Mouse (Mus musculus) CH12F3 (cell line): Measurements from ENCODE around the gene Chst11.

Source experiments
- in situ Hi-C: fragments of 300-500 bp; cut with MboI; formaldehyde crosslinking; loops from 2 replicates; pipeline ENCODE4 v1.14.3; 2020; ENCODE audit warnings: low sequenced_read_pairs

Chst11 gene

DNA sequence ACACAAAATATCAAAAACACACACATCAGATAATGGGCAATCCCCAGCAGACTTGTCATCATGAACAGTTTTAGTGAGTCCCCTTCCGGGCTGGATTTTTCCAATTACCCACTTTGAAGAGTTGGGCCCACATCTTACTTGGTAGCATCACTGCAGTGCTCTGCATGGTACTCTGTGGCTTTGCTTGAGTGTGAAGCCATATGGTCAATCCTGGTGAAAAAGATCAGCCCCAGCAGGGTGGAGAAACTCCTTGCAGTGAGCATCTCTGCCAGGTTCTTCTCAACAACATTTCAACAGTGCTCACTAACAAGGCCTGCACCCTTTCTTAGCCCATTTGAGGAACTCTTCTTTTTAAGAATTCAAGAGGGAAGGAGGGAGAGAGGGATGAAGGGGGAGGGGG lies 150.7 kb downstream of the Chst11 start:
- in situ Hi-C loops, result no loop called here

DNA sequence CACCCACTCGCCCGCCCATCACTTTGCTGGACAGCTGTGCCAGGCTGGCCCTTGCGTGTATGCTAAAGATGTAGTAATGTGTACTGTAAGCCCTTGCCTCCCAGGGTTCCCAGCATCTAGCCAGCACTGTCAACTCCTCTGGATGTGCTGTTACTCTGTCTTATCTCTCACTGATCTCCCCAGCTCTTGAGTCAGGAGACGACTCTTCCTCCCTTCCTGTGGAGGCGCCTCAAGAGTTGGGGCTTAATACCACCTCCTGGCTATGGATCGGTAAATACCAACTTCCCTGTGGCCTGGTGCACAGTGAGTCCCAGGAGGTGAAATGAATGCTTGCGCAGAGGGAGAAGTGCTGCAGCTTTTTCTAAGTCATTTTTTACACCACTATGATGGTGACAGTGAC lies 151.8 kb downstream of the Chst11 start:
- in situ Hi-C loops, result no loop called here

DNA sequence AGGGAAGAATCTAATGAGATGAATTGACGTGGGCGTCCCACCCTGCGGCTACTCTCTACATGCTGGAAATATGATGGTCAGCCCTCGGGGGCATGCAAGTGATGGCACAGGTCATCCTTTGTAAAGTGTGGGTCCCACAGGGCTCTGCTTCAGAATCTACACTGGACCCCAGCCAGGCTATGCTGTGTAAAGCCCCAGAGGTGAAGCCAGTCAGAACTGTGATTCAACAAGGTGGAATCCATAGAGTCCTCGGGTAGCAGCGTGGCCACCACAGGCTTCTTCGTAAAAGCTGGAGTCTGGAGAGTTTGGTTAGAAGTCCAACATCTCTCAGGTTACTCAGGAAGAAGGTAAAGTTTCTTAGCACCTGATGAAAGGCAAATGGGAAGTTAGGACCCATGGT lies 154.0 kb downstream of the Chst11 start:
- in situ Hi-C loops, result no loop called here

DNA sequence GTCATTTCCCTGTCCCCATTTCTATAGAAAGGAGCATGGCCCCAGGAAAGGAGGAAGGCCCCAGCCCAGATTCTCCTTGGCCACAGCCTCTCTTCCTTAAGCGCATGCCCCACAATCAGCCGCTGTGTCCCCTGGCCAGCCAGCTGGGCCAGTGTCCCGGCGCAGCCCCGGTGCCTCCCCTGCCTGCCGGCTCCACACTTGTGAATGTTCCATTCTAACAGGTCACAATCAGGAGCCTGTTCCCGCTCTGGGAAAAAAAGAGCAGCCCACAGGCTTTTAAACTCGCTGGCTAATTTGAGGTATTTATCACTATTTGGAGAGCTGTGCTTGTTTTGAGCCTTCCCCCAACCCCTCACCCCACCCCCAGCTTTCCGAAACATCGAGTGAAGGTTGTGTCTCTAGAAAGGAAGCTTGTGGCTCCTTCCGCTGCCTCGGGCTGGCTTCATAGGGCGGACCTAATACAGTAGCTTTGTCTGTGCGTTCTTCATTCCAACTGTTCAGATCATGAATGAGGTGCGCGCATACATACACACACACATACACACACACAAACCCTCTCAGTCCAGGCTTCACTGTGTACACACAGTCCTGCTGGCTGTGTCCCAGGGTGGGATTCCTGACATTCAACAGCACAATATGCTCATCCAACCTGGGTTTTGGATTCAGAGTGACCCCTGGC lies 155.1 kb downstream of the Chst11 start:
- in situ Hi-C loops, result no loop called here

DNA sequence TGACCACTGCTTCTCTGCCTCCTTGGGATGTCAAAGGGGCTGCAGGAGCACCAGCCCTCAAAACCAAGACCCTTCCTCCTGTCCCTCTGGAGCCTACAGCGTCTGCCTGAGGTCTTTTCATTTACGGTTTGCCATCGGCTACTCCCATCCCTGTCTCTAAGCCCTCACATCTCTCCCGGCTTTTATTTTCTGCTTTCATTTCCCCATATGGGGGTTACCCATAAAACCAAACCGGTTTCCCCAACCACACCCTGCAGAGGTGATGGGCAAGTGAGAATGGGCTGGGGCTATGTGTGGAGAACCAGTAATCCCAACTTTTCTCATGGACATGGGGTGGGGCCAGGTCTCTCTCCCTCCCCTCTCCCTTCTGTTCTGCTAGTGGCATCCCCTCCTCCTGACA lies 156.1 kb downstream of the Chst11 start:
- in situ Hi-C loops, result no loop called here

DNA sequence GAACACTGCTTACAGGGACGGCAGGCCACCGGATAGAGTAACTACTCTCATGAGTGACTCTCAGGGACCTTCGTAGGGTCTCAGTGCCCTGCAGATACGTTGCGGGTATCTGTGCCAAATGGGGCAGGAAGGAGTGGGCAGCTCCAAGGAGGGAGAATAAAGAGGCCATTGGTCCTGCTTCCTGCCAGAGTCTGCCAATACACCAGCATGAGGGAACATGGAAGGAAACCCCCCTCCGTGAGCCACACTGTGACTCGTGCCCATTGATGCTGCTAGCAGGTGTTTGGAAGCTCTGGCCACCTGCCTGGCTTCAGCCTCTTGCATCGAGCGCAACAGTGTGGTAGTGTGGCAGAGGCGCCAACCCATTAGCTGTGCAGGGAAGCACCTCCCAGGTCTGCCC lies 157.8 kb downstream of the Chst11 start:
- in situ Hi-C loops, result no loop called here

DNA sequence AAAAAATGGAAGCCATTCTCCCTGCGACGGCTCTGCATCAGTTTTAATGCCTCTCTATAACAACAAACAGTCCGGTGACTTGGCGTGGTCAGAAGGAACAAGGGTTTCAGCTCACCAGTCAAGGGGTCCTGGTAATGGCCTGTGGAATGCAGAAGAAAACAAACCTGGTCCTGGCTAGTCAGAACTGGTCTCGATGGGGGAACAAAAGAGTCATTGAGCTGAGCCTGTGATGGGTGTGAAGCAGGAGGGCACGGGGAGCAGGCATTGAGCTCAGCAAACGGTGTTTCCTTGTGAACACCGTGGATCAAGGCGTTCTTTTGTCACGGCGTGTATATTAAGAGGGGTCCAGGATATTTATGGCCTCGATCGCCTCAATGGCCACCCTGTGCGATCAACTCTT lies 160.5 kb downstream of the Chst11 start:
- in situ Hi-C loops, result no loop called here

DNA sequence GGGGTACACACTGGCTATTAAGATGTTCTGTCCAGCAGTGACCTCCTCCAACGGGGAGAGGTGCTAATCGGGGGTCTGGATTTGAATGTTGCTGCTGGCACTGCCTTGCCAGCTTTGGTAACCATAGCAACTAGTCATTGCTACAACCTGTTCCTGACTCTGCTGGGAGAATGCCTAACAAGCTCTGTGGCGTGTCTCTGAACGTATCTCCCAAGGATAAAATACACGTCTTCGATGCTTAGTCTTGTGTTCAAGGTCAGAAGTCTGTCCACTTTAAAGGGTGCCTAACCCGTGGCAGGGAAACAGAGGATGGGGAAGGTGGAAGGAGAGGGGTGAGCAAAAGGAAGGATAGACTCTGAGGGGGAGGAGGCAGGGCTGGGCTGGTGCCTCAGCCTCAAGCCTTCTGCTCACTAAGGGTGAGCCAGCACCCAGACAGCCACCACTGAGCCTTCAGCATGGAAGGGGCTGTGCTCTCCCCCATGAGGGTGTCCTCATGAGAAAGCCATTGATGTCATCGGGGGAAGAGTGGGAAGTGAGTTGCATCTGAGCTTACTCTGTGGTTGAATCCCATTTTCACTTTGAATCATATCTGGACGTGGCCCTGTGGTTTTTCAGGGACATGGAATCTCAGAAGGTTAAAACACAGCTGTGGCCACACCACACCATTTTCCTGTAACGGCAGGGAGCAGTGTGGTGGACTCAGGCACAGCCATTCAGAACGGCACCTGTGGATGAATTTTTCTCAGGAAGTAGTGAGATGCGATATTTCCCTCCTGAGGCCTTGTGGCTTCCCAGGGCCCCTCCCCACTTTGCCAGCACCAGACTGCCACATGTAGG lies 164.3 kb downstream of the Chst11 start:
- in situ Hi-C loops, result no loop called here

DNA sequence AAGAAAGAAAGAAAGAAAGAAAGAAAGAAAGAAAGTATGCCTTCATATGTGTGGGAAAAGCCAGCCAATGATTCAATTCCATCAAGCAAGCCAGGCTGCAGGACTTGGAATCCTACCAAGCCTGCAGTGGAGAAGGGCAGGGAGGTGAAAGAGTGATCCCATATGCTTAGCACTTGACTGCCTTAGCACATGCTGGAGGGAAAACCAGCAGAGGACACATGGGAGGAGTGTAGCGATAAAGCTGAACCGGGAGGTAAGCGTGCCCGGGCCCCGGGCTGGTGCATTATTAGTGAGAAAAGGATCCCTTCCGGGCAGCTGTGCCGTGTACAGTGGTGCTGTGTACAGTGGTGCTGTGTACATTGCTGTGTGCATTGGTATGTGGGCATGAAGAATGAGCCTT lies 165.3 kb downstream of the Chst11 start:
- in situ Hi-C loops, result no loop called here

DNA sequence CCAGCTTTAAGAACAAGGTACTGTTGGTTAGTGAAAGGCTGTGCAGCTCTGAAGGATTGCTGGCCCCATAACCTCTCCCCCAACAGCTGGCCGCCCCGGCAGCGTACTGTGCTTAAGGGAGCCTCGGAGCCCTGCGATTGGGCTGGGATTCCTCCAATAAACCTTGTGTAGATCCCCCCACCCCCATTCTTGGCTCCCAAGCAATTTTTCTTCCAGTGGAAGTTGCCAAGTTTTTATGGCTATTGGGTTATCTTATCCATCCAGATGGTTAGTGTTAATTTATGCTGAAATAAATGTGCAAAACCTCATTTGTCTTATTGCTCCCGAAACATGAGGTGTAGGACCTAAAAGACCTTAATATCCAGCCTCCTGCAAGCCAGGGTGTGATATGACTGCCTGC lies 166.1 kb downstream of the Chst11 start:
- in situ Hi-C loops, result no loop called here

DNA sequence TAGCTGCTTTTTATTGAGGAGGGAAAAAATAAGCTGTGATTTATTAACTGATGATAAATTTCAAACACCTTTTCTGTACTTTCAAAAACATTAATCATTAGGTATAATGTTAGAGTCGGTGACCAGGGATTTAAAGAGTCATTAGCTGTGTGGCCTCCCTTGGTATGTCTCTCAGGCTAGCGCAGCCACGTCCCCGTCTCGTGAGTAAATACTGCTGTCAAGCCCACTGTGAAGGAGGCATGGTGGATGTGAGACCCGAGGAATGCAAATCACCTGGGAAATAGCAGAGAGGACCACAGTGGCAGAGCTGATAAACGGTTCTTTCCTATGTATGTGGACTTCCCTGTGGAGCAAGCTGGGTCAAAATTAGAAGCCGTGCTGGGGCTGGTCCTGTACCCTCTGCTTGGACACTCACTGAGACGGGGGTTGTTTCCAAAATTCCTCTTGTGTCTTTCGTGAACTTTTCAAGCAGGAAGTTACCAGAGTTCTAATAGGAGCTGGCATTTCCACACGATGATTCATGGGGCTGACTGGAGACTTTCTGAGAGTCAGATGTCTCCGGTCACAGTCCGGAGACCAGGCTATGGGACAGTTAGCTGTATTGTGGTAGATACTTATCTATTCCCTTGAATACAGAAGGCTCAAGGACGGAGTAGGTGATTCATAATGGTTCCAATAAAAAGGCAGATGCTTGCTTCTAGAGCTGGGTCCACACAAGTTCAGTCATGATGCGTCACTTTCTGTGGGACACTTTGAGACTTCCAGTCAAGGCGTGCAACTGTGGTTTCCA lies 166.8 kb downstream of the Chst11 start:
- in situ Hi-C loops, result no loop called here

DNA sequence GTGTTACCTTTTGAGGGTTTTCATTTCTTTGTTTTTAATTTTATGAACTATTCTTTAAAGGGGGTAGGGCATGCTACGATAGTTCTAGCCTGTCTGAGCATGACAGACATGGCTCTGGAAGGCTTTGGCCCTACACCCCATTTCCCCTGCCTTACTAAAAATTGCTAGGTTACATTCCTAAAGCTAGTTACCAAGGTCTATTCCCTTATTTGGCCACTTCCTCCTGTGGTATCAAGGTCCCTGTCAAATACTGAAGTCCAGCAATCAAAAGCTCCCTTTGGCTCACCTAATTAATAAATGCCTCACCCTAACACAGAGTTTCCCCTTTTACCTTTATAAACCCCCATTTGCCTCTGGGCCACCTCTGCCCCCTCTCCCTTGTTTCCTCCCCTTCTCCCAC lies 167.4 kb downstream of the Chst11 start:
- in situ Hi-C loops, result no loop called here

DNA sequence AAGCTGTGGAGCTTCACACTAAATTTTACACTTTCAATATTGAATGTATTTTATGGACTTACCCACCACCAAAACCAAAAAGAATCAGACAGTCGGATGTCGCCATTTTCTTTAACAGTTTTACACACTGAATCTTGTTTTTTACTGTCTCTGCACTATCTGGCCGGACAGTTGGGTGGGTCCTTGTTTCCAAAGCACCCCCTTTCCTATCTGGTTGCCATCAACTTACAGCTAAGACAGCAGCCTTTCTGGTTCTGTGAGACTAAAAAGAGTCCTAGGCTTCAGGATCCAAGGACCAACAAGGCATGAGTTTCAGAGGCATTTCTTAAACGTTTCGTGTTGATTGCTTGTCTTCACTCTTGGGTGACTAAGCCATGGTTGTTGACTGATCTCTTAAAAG lies 168.1 kb downstream of the Chst11 start:
- in situ Hi-C loops, result no loop called here

DNA sequence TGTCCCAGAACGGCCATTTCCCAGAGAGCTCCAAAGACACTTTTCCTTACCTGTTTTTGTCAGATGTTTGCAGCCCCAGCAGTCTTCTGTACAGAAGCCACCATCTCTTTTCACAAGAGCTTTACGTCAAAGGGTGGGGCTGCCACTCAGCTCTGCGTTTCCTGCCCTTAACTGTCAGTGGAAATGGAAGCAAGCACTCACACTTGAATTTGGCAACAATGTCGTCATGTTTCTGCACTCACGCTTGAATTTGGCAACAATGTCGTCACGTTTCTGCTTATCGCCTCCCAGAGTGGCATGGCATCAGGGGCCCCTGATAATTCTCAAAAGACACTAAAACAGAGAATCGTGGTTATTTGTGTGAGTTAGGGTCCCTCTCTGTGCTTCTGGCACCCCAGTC lies 168.6 kb downstream of the Chst11 start:
- in situ Hi-C loops, result no loop called here

DNA sequence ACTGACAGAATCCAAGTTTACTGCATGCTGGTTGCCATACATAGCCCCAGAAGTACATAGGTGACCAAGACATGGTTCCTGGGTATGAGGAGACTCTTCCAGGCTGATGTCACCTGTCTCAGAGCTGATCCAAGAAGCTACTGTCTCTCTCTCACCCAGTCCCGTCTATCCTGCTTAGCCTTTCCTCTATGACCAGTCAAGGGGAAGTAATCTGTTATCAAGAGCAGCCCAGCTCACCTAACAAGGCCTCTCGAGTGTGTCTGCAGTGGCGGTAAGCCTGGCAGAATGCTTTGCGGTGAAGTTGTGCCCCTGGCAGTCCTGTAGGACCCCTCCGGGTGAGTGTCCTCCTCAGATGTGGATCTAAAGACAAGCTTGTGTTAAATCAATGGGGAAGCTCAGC lies 172.0 kb downstream of the Chst11 start:
- in situ Hi-C loops, result no loop called here

DNA sequence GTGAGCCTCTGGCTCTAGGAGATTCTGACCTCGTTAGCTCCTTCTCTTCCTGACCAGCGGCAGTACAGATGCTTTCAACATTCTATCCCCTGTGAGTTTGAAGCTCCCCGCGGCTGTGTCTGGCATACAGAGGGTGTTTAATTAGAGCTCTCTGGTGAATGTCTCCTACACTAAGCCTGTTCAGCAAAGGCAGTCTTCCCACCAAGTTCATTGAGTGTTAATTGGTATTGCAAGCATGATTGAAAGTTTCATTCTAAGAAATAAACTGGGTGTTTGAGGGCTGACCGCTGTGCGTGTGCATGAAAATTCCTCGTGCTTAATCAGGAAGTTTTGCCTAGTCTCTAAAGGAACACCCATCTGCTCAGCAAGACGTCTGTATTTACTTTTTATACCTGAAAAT lies 173.0 kb downstream of the Chst11 start:
- in situ Hi-C loops, result no loop called here

DNA sequence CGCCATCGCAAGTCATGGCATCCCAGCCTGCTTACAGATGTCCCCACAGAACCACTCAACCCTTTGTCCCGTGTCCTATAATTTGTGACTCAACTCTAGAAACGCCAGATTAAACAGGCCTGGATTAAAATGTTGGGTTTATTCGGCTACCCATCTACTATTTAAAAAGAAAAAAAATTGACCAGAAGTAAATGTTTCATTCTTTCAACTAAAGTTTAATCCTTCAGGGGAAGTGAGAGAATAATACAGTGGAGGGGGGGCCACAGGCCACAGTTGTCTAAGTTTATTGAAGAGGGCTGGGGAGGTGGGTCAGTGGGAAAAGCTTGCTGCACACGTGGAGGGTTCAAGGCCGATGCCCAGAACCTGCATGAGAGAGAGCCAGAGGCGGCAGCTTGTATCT lies 173.9 kb downstream of the Chst11 start:
- in situ Hi-C loops, result no loop called here

DNA sequence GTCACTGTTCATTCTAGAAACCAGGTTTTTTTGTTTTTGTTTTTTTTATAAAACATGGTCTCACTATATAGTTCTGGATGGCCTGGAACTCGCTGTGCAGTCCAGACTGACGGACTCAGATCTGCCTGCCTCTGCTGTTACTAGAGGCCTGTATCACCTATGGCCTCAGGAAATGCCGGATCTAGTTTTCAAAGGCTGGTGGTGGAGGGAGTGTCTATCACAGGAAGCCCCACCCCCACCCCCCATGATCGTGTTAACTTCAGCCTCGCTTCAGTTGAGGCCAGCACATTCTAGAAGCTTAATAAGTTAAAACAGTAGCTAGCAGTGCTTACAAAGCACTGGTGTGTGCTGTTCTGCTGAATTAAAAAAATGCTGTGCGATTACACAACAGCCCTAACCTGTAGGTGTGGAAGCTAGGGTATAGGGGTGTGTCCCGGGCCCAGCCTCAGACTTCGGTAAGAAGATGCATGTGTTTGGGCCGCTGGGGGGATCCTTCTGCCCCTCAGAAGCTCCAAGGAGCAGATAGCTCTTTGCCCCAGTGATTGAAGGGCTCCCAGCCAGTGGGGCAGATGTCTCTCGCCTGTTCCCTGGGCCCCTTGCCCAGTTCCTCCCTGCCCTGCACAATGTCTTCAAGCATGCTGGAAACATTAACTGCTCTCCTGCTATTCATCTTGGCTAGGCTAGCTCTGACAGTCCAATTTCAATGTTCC lies 176.5 kb downstream of the Chst11 start:
- in situ Hi-C loops, result no loop called here

DNA sequence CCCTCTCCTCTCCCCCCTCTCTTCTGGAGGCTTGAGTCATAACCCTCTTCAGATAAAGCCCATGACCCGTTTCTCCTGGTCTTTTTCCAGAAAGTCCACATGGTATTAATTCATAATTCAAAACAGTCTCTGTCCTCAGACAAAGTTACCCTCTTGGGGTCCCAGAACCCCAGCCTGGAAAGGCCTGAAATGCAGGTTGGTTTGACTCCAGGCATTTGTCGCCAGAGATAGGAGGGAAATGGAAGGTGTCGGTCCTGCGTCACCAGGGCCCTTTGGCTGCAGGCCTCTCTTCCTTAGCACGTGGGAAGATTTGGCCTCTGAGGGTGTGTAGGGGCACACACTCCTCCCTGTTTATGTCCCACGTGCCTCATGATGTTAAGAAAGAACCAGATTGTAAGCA lies 178.6 kb downstream of the Chst11 start:
- in situ Hi-C loops, result no loop called here

DNA sequence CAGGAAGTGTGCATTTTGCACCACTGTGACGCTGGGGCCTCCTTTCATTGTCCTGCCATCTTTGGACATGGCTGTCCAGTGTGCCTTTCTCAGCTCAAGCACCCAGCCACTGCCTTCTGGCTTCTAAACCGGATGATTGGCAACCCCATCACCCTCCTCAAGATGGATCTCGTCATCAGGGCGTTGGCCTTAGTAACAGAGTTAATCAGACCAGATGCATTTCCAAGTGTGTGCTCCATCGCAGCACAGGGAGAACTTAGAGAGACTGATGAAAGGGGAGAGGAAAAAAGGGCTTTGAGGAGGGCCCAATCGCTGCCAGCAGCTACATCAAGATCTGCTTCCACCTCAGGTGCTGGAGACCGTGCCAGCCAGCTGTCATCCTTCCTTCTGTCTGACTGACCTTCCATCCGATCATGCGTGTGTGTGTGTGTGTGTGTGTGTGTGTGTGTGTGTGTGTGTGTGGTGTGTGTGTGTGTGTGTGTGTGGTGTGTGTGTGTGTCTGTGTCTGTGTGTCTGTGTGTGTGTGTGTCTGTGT lies 179.7 kb downstream of the Chst11 start:
- in situ Hi-C loops, result no loop called here
